ENCODE assay signal across 13 mouse cellular contexts in genomic region chr4:47244651-47245050, GRCm38 (mm10).
"Had no signal": no experiment of that assay in that cellular context is flagged by ENCODE, and none has a peak within 500 bp of the region (broad histone marks: within the 10 kb centered on the region; RNA-seq: fewer than 3 reads in every experiment).

No protein-coding gene starts in this region.

- H3K36me3 ChIP-seq: liver, embryonic 13.5 days had no signal

- H3K27ac ChIP-seq: kidney, postnatal 0 days; left cerebral cortex, adult 2 months; liver, embryonic 13.5 days had no signal

- DNase-seq: kidney, adult 2 months; kidney, postnatal 25 days; layer of hippocampus, postnatal 36 days; liver, embryonic 13.5 days; lung, adult 2 months; lung, postnatal 14 days; lung, postnatal 4 days; midbrain, embryonic 14.5 days; thymus, adult 18-20 months; thymus, postnatal 36 days had no signal

- H3K4me1 ChIP-seq: liver, embryonic 13.5 days had no signal

- H3K4me3 ChIP-seq: left cerebral cortex, adult 2 months; liver, embryonic 13.5 days had no signal

- H3K9ac ChIP-seq: liver, embryonic 13.5 days had no signal

- H3K27me3 ChIP-seq: liver, embryonic 13.5 days had no signal

- H3K9me3 ChIP-seq: liver, embryonic 13.5 days had no signal

- H3K4me2 ChIP-seq: liver, embryonic 13.5 days; midbrain, embryonic 11.5 days had no signal
